Mouse (Mus musculus): Measurements from ENCODE around the gene Atf6.

Atf6 gene

GRCm38 (mm10) chr1:170770691-170771090 lies 96.9 kb downstream of the Atf6 start:
- DNase-seq, result no peak

DNA sequence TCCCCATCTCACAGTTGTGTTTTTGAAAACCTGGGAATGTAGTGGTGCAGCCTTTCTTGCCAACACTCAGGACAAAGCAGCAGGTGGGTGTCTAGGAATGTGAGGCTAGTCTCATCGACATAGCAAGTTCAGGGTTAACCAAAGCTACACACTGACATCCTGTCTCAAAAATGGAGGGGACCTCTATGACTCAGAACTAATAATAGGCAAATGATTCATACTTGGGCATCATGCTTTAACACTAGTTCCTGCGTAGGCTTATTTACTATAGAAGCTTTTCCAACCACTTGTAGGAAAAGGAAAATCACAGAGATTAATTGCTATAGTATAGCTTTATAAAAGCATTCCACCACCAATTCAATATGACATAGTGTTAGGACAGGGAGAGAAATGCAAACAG lies 100.6 kb downstream of the Atf6 start:
- DNase-seq, result no peak

DNA sequence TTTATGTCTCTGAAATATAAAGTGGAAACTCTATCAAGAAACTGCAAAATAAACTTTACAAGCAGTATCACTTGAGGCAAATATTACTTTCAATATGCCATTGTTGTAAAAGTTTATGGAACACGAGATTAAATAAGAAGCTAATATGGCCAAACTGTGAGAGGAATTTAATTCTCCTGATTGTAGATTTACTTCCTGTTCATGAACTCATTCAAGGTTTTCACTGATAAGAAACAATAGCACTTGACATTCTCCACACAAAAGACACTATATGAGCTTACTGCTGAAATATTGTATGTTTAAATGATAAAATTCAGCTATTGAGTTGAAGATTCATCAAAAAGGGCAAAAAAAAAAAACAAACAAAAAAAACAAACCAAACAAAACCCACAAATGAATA lies 102.8 kb downstream of the Atf6 start:
- DNase-seq, result no peak

DNA sequence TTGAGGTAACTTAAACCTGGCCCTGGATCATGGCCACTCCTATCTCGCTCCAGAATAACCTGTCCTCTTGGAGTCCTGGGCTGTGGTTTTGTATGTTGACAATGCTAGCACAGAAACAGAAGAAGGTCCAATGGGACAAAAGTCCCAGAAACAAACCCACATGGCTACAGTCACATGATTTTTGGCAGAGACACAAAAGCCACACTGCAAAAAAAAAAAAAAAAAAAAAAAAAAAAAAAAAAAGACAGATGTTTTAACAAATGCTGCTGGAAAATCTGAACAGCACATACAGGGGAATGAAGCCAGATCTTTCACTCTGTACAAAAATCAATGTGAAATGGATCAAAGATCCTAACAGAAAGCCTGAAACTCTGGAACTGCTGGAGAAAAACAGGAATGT lies 105.9 kb downstream of the Atf6 start:
- DNase-seq, result no peak

DNA sequence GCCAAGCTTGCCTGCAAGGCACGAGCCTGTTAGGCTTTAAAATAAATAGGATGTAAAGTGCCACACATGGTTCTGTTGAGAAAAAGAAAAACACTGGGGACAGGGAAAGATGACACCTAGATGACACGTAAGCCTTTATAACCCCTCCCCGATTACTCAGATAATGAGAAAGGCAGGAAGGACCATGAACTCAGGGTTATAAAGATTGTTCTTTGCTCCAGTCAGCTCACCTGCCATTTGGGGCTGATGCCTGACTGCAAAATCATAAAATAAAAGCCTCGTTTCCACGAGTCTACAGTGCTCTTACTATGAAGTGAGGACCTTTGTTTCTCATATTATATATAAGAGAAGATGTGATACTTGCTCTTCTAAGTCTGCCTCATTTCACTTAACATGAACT lies 114.0 kb downstream of the Atf6 start:
- DNase-seq, result no peak

- no peak for DNase-seq
Observed at GRCm38 (mm10) chr1:170751797-170752196, 115.8 kb downstream of the Atf6 start.

DNA sequence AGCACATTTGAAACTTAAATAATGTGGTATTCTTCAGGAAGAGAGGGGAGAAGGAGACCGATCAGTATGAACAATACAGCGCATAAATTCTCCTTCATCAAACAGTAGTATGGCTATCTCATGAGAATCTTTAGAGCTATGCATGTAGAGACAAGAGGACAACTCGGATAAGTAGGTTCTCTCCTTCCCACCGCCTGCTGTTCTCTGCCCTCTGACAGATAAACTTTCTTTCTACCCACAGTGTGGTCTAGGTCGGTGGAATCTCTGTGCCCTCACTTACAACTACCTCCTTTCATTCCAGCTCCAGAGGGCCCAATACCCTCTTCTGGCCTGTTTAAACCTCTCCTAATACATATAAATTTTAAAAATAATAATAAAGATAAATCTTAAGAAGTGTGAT lies 121.0 kb downstream of the Atf6 start:
- no peak for DNase-seq

GRCm38 (mm10) chr1:170741497-170742246 lies 125.9 kb downstream of the Atf6 start:
- DNase-seq, result no peak

DNA sequence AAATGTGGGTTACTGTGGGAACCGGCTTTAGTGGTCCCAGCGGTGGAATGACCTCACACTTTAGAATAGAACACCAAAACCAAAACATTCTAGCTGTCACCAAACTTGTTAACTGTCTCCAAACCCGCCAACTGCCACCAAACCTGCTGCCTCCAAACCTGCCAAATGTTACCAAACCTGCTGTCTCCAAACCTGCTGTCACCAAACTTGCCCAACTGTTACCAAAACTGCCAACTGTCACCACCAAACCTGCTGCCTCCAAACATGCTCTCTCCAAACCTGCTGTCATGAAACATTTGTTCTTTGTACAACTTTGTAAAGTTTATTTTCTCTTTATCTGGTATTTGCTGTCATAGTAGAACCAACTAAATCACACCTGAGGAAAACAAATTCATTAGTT lies 132.7 kb downstream of the Atf6 start:
- DNase-seq, result no peak

- no peak for DNase-seq
Observed at GRCm38 (mm10) chr1:170732596-170732890, 135.0 kb downstream of the Atf6 start.

DNA sequence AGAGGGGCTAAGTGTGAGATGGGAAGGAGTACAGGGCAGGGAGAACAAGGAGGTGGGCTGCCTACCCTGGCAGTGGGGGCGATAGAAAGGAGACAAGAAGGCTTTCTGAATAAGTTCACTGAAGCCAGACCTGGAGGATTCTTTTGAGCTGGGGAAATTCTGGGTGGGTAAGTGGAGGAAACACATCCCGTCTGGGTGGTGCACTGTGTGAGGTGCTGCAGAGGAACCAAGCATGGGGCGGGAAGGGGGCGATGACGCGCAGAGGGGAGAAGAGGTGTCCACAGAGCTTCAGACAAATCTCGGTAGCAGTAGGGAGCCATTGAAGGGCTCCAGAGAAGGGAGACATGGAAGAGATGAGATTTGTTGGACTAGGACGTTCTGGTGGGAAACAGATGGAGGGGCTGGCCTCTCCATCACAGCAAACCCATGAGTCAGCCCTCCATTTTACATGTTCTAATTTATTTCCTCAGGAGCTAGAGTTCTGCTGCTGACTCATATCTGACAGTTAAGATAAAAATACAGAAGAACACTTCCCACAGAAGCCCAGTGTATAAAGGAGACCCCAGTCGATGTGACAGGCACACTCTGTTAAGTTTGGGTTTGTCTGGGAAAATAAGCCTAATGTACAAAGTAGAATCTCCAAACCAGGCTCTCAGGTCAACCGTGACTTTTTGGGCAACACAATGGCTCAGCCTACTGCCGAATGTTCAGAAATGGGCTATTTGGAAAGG lies 135.5 kb downstream of the Atf6 start:
- peak; percentile 35 for DNase-seq

DNA sequence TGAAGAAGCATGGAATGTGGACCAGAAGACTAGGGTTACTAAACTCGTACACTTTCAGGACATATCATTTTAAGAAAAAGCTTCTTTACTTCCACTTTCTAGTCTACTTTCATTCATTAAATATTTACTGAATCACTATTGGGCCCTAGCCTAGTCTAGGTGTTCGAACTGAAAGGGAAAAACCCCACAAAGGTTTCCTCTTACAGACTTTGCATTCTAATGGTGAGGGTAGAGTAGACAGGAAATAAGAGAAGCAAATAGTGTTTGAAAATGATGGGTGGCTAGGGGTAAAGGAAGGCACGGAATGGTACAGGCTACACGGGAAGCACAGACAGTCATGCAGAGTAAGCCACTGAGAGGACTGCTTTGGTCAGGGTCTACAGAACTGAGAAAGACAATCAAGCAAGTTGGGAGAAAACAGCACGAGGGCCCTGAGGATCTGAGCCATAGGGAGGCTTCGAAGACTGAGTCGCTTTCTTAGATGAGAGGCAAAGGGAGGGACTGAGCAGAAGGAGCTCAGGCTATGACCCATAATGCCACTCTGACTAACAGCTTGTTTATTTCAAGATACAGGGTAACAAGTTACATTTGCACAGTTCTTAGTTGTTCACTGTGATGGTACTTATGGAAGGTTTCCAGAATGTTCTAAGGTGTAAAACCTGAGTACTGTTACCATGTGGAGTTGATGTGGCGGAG lies 138.2 kb downstream of the Atf6 start:
- no peak for DNase-seq

- no peak for DNase-seq
Observed at GRCm38 (mm10) chr1:170728524-170728923, 139.0 kb downstream of the Atf6 start.

DNA sequence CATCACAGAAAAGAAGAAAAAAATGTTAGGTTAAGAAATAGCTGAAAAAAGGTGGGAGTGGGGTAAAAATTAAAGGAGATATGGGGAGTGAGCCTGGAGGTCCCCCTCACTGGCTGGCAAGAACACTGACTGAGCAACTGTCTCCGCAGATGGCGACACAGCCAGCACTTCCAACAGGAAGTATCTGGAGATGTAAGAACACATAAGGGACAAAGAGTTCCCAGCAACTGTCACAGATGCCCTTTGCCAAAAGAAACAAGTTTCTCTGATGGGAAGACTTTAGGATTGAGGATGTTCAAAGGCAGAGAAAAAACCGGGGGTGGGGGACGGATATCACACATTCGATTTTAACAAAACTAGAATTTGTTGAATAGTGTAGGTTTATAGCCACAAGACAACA lies 146.0 kb downstream of the Atf6 start:
- DNase-seq, result no peak

- DNase-seq, result no peak
Observed at GRCm38 (mm10) chr1:170718133-170718810, 149.3 kb downstream of the Atf6 start.

GRCm38 (mm10) chr1:170717241-170717828 lies 150.2 kb downstream of the Atf6 start:
- no peak for DNase-seq

DNA sequence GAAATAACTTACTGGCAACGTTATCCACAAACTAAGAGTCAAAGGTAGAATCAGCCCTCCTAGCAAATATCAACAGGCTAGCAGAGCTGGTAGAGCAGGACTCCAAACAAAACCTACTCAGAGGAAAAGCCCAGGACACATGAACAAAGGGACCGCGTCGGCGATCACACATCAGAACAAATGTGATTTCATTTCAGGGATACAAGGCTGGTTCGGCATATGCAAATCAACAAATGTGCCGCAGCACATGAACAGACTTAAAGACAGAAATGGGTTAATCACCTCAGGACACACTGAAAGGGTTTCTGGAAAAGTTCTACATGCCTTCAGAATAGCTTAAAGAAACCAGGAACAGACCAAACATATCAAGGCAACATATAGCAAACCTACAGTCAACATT lies 155.8 kb downstream of the Atf6 start:
- no peak for DNase-seq

GRCm38 (mm10) chr1:170709969-170710368 lies 157.6 kb downstream of the Atf6 start:
- DNase-seq, result no peak

- no peak for DNase-seq
Observed at GRCm38 (mm10) chr1:170709481-170709880, 158.1 kb downstream of the Atf6 start.

DNA sequence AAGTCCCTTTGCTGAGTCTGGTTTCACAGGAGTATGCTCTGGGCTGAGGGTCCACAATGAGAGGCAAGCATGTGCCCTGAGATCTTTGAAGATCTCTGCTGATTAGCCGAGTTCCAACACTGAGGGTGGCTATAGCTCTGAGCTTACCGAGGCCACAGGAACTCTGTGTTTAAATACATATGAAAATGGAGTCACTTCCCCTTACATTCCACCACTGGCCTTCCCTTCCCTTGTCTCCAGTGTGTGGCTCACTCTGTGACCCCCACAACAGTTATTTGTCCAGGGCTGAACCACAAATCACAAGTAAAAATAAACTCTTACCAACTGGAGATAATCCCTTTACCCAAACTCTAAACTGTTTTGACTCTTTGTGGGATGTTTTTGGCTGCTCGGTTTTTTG lies 158.5 kb downstream of the Atf6 start:
- DNase-seq, result no peak

DNA sequence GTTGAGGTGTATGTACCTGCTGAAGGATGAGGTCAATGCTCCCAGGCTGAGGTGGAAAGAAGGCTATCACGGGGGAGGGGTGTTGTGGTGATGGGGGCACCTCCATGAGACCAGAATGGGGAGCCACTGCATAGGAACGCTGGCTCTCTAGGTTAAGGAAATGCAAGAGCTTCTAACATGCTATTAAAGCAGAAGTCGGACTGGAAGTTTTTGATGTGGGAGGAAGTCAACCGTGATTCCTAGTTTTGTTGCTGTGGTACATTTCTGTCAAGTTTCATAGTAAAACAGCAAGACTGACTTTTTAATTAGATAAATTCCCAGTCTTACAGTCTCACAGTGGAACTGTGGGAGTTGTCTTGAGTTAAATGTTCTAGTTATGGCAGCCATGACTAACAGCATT lies 161.5 kb downstream of the Atf6 start:
- DNase-seq, result no peak

DNA sequence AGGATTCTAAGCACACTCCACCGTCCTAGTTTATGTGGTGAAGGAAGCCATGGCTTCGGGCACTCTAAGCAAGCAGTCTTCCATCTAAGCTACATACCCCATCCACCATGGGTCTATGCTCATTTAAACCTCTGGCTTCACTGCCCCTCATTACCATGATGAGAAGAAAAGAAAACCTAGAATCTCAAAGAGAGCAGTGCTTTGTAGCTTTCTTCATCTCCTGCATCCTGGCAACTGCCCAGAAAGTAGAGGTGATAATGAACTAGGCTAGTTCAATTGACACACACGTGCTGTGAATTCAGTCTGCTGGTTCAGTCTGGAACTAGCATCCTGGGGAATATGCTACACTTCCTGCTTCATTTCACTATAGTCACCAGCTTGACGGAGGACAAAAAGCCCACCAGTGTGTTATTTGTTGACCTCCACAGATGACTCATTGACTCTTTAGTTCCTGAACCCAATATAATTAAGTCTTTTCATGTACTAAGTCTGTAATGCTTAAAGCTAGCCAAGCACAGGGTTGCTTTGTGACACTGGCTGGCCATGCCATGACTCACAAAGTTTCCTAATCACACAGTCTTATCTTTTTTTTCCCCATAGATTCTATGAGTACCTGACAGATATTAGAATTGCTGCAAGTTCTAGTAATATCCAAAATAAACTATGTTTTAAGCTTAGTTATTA lies 162.5 kb downstream of the Atf6 start:
- DNase-seq, result no peak

- DNase-seq, result no peak
Observed at GRCm38 (mm10) chr1:170704103-170704502, 163.5 kb downstream of the Atf6 start.
